ENCODE assay signal across 28 mouse cellular contexts in the genomic region with DNA sequence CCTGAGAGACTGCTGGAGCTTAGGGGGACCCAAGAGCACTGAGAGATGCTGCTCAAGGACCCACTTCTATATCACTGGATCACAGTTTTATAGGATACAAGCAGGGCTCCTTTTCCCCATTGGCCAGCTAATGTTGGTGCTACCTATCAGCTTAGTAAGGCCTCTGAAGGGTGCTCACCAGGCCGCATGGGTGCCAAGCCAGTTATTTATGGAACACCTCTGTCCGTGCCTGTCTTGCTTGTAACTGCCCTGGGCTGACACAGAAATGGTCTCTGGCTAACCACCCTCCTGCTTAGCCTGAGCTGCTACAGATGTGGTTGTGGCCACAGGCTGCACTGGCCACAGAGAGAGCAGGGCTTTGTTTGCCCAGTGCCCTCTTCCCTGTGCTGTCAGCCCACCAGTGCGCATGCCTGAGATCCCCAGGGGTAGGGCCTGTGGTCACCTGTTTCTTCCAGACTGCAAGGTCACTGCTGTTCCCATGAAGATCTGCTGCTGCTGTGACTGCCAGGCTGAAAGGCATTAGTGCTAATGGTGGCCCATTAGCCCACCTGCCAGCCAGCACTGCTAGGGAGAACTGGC. TPM values are rescaled to one million over a fixed set of nuclear protein-coding genes. Genes with fewer than 3 reads are reported as not detected.
DNase-seq lines count a peak whose midpoint lies in the region; ATAC-seq and TF ChIP-seq lines count a peak whose summit lies in the region.
"Had no signal": no experiment of that assay in that cellular context is flagged by ENCODE, and none has a peak within 500 bp of the region (broad histone marks: within the 10 kb centered on the region; RNA-seq: fewer than 3 reads in every experiment).

No protein-coding gene starts in this region.

- dilution Hi-C loops in CH12.LX (cut with MboI; ENCODE audit: extremely low pct_ligation_motif_present, extremely low pct_unique_long_range_greater_than_20kb, low sequenced_read_pairs), result no loop called here

- WGBS in hindbrain, embryonic 12.5 days, result 81% methylated on average over 3 of the region's 3 CpGs
- WGBS in hindbrain, embryonic 16.5 days, result 93% methylated on average over 3 of the region's 3 CpGs
- WGBS in lung, postnatal 0 days, result 82% methylated on average over 3 of the region's 3 CpGs

- H3K36me3 ChIP-seq in hindbrain, embryonic 12.5 days, result no peaks in the 10 kb centered on the region; the same call in 1 of the 2 replicates
- no peaks in the 10 kb centered on the region for H3K36me3 ChIP-seq in hindbrain, embryonic 16.5 days (ENCODE audit: control insufficient read depth, insufficient read depth, low read length)
- no peaks in the 10 kb centered on the region for H3K36me3 ChIP-seq in CH12.LX (replicated peaks in 1 of 2; ENCODE audit: control insufficient read depth in 1 of 2, insufficient read depth in 1 of 2, low read length in 1 of 2)
- no peaks in the 10 kb centered on the region for H3K36me3 ChIP-seq in lung, postnatal 0 days (ENCODE audit: insufficient read depth, low read length)
- H3K36me3 ChIP-seq: G1E; heart, embryonic 13.5 days; intestine, embryonic 15.5 days; limb, embryonic 13.5 days; lung, embryonic 15.5 days; stomach, embryonic 15.5 days had no signal

- intact Hi-C loops in heart, postnatal 36 days (cut with DNase I), result no loop called here

- H3K9ac ChIP-seq in hindbrain, embryonic 12.5 days, result 0 out of 2 replicates have a peak overlapping the region, but pooled peaks have one; percentile 2
- H3K9ac ChIP-seq in hindbrain, embryonic 16.5 days (ENCODE audit: low read depth, low read length), result no peak overlapping the region
- no peak overlapping the region for H3K9ac ChIP-seq in CH12.LX (ENCODE audit: insufficient read depth, low read depth)
- H3K9ac ChIP-seq in lung, postnatal 0 days (replicated peaks; ENCODE audit: low read depth), result no peak overlapping the region
- H3K9ac ChIP-seq: forebrain, embryonic 12.5 days; heart, embryonic 13.5 days; intestine, embryonic 15.5 days; limb, embryonic 13.5 days; lung, embryonic 15.5 days; stomach, embryonic 15.5 days had no signal

- TF ChIP-seq CTCF in CH12.LX (conservative IDR thresholded peaks at IDR 0.05 in 1 of 2, IDR thresholded peaks at IDR 0.05 in 1 of 2; ENCODE audit: low read depth in 2 of 2, low read length in 2 of 2), result no peak
- TF ChIP-seq CTCF in lung, postnatal 0 days (IDR thresholded peaks at IDR 0.05), result no peak

- no peaks in the 10 kb centered on the region for H3K27me3 ChIP-seq in hindbrain, embryonic 12.5 days
- no peaks in the 10 kb centered on the region for H3K27me3 ChIP-seq in hindbrain, embryonic 16.5 days (replicated peaks; ENCODE audit: control insufficient read depth, insufficient read depth, low read length)
- peaks cover 96% of the 10 kb centered on the region for H3K27me3 ChIP-seq in CH12.LX (replicated peaks)
- no peaks in the 10 kb centered on the region for H3K27me3 ChIP-seq in lung, postnatal 0 days (replicated peaks; ENCODE audit: insufficient read depth, low read length)
- H3K27me3 ChIP-seq: heart, embryonic 13.5 days; intestine, embryonic 15.5 days; lung, embryonic 15.5 days; stomach, embryonic 15.5 days had no signal

- H3K79me2 ChIP-seq in CH12.LX (replicated peaks; ENCODE audit: control insufficient read depth, extremely low read depth, insufficient read depth, poor library complexity, severe bottlenecking), result no peaks in the 10 kb centered on the region

- peaks cover 25% of the 10 kb centered on the region for H3K4me1 ChIP-seq in hindbrain, embryonic 12.5 days
- H3K4me1 ChIP-seq in hindbrain, embryonic 16.5 days (ENCODE audit: control insufficient read depth, insufficient read depth, low read depth, low read length), result peaks cover 15% of the 10 kb centered on the region
- H3K4me1 ChIP-seq in CH12.LX (ENCODE audit: control insufficient read depth in 1 of 2, insufficient read depth in 2 of 2), result no peaks in the 10 kb centered on the region
- H3K4me1 ChIP-seq in lung, postnatal 0 days (ENCODE audit: insufficient read depth, low read depth, low read length), result no peaks in the 10 kb centered on the region
- H3K4me1 ChIP-seq: intestine, embryonic 15.5 days; lung, embryonic 15.5 days; stomach, embryonic 15.5 days had no signal

- TF ChIP-seq POLR2A in CH12.LX (IDR thresholded peaks at IDR 0.05; ENCODE audit: low read depth, low read length), result no peak

- no peak for ATAC-seq in hindbrain, embryonic 12.5 days (ENCODE audit: low FRiP score)
- no peak for ATAC-seq in hindbrain, embryonic 16.5 days
- no peak for ATAC-seq in lung, postnatal 0 days
- ATAC-seq: intestine, embryonic 15.5 days had no signal

- no peaks in the 10 kb centered on the region for H3K9me3 ChIP-seq in hindbrain, embryonic 12.5 days (replicated peaks)
- no peaks in the 10 kb centered on the region for H3K9me3 ChIP-seq in hindbrain, embryonic 16.5 days (ENCODE audit: control insufficient read depth, low read length)
- no peaks in the 10 kb centered on the region for H3K9me3 ChIP-seq in CH12.LX (replicated peaks; ENCODE audit: low read length)
- no peaks in the 10 kb centered on the region for H3K9me3 ChIP-seq in lung, postnatal 0 days (ENCODE audit: low read length)
- H3K9me3 ChIP-seq: forebrain, embryonic 12.5 days; G1E; heart, embryonic 13.5 days; intestine, embryonic 15.5 days; limb, embryonic 13.5 days; lung, embryonic 15.5 days; stomach, embryonic 15.5 days had no signal

- no peak for TF ChIP-seq RAD21 in CH12.LX (IDR thresholded peaks at IDR 0.05; ENCODE audit: low read depth, low read length)

- in situ Hi-C loops in CH12.LX (cut with MboI; ENCODE audit: low pct_ligation_motif_present, low pct_unique_long_range_greater_than_20kb, low sequenced_read_pairs), result no loop called here

- H3K4me3 ChIP-seq in hindbrain, embryonic 12.5 days, result no peak overlapping the region
- H3K4me3 ChIP-seq in hindbrain, embryonic 16.5 days (ENCODE audit: low read length), result no peak overlapping the region
- no peak overlapping the region for H3K4me3 ChIP-seq in CH12.LX (replicated peaks in 1 of 3; ENCODE audit: low read depth in 2 of 3, low read length in 2 of 3, poor library complexity in 1 of 3)
- no peak overlapping the region for H3K4me3 ChIP-seq in lung, postnatal 0 days (ENCODE audit: low read depth, low read length)
- H3K4me3 ChIP-seq: erythroblast, embryonic 14.5 days; forebrain, embryonic 12.5 days; heart, embryonic 13.5 days; intestine, embryonic 15.5 days; limb, embryonic 13.5 days; lung, embryonic 15.5 days; stomach, embryonic 15.5 days had no signal

- no peak for TF ChIP-seq EP300 in CH12.LX (IDR thresholded peaks at IDR 0.05; ENCODE audit: low read length)
- TF ChIP-seq EP300 in lung, postnatal 0 days (IDR thresholded peaks at IDR 0.05), result no peak

- DNase-seq in heart, adult 18-20 months, result peak; percentile 17 to 33
- no peak for DNase-seq in heart, postnatal 36 days
- DNase-seq in 416B (ENCODE audit: low read depth) (peak; percentile 21), CH12.LX (ENCODE audit: extremely low read depth) (no peak)
- no peak for DNase-seq in lung, postnatal 0 days (ENCODE audit: low spot score)
- DNase-seq in right cerebral cortex, postnatal 10 days (ENCODE audit: low spot score in 2 of 2), result no peak
- DNase-seq: adrenal gland, adult 8-10 months; cerebellum, adult 2 months; cerebellum, postnatal 14 days; kidney, adult 2 months; kidney, postnatal 36 days; lung, postnatal 36 days; thymus, postnatal 14 days had no signal

- H3K4me2 ChIP-seq in hindbrain, embryonic 12.5 days (replicated peaks), result no peak overlapping the region
- H3K4me2 ChIP-seq in hindbrain, embryonic 16.5 days (ENCODE audit: low read length), result no peak overlapping the region
- no peak overlapping the region for H3K4me2 ChIP-seq in CH12.LX (ENCODE audit: insufficient read depth, low read depth, poor library complexity, severe bottlenecking)
- no peak overlapping the region for H3K4me2 ChIP-seq in lung, postnatal 0 days (replicated peaks; ENCODE audit: low read depth, low read length)
- H3K4me2 ChIP-seq: forebrain, embryonic 12.5 days; heart, embryonic 13.5 days; intestine, embryonic 15.5 days; limb, embryonic 13.5 days; liver, embryonic 11.5 days; lung, embryonic 15.5 days; midbrain, embryonic 11.5 days; stomach, embryonic 15.5 days had no signal

- H3K27ac ChIP-seq in hindbrain, embryonic 12.5 days, result peak overlapping the region; percentile 46; the same call in 1 of the 2 replicates
- H3K27ac ChIP-seq in hindbrain, embryonic 16.5 days (ENCODE audit: low read depth, low read length), result no peak overlapping the region
- no peak overlapping the region for H3K27ac ChIP-seq in CH12.LX (ENCODE audit: insufficient read depth, low read depth)
- H3K27ac ChIP-seq in lung, postnatal 0 days (ENCODE audit: low read length), result no peak overlapping the region
- H3K27ac ChIP-seq: forebrain, embryonic 12.5 days; heart, embryonic 13.5 days; intestine, embryonic 15.5 days; limb, embryonic 13.5 days; lung, embryonic 15.5 days; stomach, embryonic 15.5 days had no signal

RNA-seq across cellular contexts. Expression of a gene that starts 32.9 kb away (rescaled TPM):
- 10 to 100 TPM; 22.2 to 22.3 TPM for total RNA-seq in heart, adult 18-20 months (2021)
- total RNA-seq in heart, postnatal 36 days (2021), result 10 to 100 TPM; 22.7 to 26.8 TPM
- 48.1 and 50.4 TPM in 2 replicates for polyA plus RNA-seq in hindbrain, embryonic 12.5 days (2016; fragmentation: Nextera tagmentation; extraction: Ambion mirVana)
- 45.7 and 46.0 TPM in 2 replicates for polyA plus RNA-seq in hindbrain, embryonic 16.5 days (2015; fragmentation: Nextera tagmentation; extraction: Ambion mirVana)
- total RNA-seq in CH12.LX (2012; rRNA removed), result 17.9 TPM in 2 replicates
- 10.0 and 13.0 TPM in 2 replicates for total RNA-seq in CH12.LX (2014; rRNA removed)
- polyA plus RNA-seq in CH12.LX (2012; ENCODE audit: insufficient read length, low read depth), result 11.3 and 12.6 TPM in 2 replicates
- polyA plus RNA-seq in lung, postnatal 0 days (2015; fragmentation: Nextera tagmentation; extraction: Ambion mirVana), result 48.4 and 48.5 TPM in 2 replicates

RNA-seq across cellular contexts. Expression of a gene that starts 41.2 kb away (rescaled TPM):
- total RNA-seq in heart, adult 18-20 months (2021), result 1 to 10 TPM; 4.2 to 4.6 TPM
- 1 to 10 TPM; 4.7 to 5.3 TPM for total RNA-seq in heart, postnatal 36 days (2021)
- polyA plus RNA-seq in hindbrain, embryonic 12.5 days (2016; fragmentation: Nextera tagmentation; extraction: Ambion mirVana), result 21.9 and 22.6 TPM in 2 replicates
- 51.4 and 59.0 TPM in 2 replicates for polyA plus RNA-seq in hindbrain, embryonic 16.5 days (2015; fragmentation: Nextera tagmentation; extraction: Ambion mirVana)
- 37.8 and 45.9 TPM in 2 replicates for total RNA-seq in CH12.LX (2012; rRNA removed)
- total RNA-seq in CH12.LX (2014; rRNA removed), result 29.2 and 35.7 TPM in 2 replicates
- polyA plus RNA-seq in CH12.LX (2012; ENCODE audit: insufficient read length, low read depth), result 23.6 and 23.8 TPM in 2 replicates
- polyA plus RNA-seq in lung, postnatal 0 days (2015; fragmentation: Nextera tagmentation; extraction: Ambion mirVana), result 29.7 and 34.7 TPM in 2 replicates

RNA-seq across cellular contexts. Expression of a gene that starts 41.2 kb away (rescaled TPM):
- 10 to 100 TPM; 20.4 to 21.0 TPM for total RNA-seq in heart, adult 18-20 months (2021)
- 10 to 100 TPM; 17.5 to 18.5 TPM for total RNA-seq in heart, postnatal 36 days (2021)
- polyA plus RNA-seq in hindbrain, embryonic 12.5 days (2016; fragmentation: Nextera tagmentation; extraction: Ambion mirVana), result 47.5 and 50.5 TPM in 2 replicates
- 75.8 and 78.6 TPM in 2 replicates for polyA plus RNA-seq in hindbrain, embryonic 16.5 days (2015; fragmentation: Nextera tagmentation; extraction: Ambion mirVana)
- total RNA-seq in CH12.LX (2012; rRNA removed), result 28.0 and 31.4 TPM in 2 replicates
- 16.3 and 19.4 TPM in 2 replicates for total RNA-seq in CH12.LX (2014; rRNA removed)
- polyA plus RNA-seq in CH12.LX (2012; ENCODE audit: insufficient read length, low read depth), result 10.8 and 12.6 TPM in 2 replicates
- polyA plus RNA-seq in lung, postnatal 0 days (2015; fragmentation: Nextera tagmentation; extraction: Ambion mirVana), result 24.7 and 28.0 TPM in 2 replicates

RNA-seq across cellular contexts. Expression of a gene that starts 46.3 kb away (rescaled TPM):
- total RNA-seq in heart, adult 18-20 months (2021), result under 1 TPM in 1 of 2 experiments, not detected in 1; 0.62 TPM
- not detected for total RNA-seq in heart, postnatal 36 days (2021)
- 3.6 and 4.3 TPM in 2 replicates for polyA plus RNA-seq in hindbrain, embryonic 12.5 days (2016; fragmentation: Nextera tagmentation; extraction: Ambion mirVana)
- polyA plus RNA-seq in hindbrain, embryonic 16.5 days (2015; fragmentation: Nextera tagmentation; extraction: Ambion mirVana), result 3.3 and 4.4 TPM in 2 replicates
- total RNA-seq in CH12.LX (2012; rRNA removed), result 0.34 TPM in 1 of 2 replicates, not detected in the other
- not detected in 2 replicates for total RNA-seq in CH12.LX (2014; rRNA removed)
- 0.63 TPM in 1 of 2 replicates, not detected in the other for polyA plus RNA-seq in CH12.LX (2012; ENCODE audit: insufficient read length, low read depth)
- 9.1 and 10.7 TPM in 2 replicates for polyA plus RNA-seq in lung, postnatal 0 days (2015; fragmentation: Nextera tagmentation; extraction: Ambion mirVana)
- total RNA-seq: gastrocnemius, postnatal 4 days; hematopoietic stem cell, adult 5-6 weeks; megakaryocyte, adult 5-6 weeks had no signal
- polyA plus RNA-seq: erythroblast, embryonic 14.5 days; heart, embryonic 13.5 days had no signal

RNA-seq across cellular contexts. Expression of a gene that starts 50.6 kb away (rescaled TPM):
- 10 to 100 TPM; 15.1 TPM for total RNA-seq in heart, adult 18-20 months (2021)
- total RNA-seq in heart, postnatal 36 days (2021), result 10 to 100 TPM; 16.5 to 17.3 TPM
- polyA plus RNA-seq in hindbrain, embryonic 12.5 days (2016; fragmentation: Nextera tagmentation; extraction: Ambion mirVana), result 37.3 and 39.9 TPM in 2 replicates
- polyA plus RNA-seq in hindbrain, embryonic 16.5 days (2015; fragmentation: Nextera tagmentation; extraction: Ambion mirVana), result 45.8 and 46.6 TPM in 2 replicates
- total RNA-seq in CH12.LX (2012; rRNA removed) (17.7 and 18.5 TPM in 2 replicates), CH12.LX (2014; rRNA removed) (15.3 and 15.9 TPM in 2 replicates)
- polyA plus RNA-seq in CH12.LX (2012; ENCODE audit: insufficient read length, low read depth), result 11.6 and 12.2 TPM in 2 replicates
- polyA plus RNA-seq in lung, postnatal 0 days (2015; fragmentation: Nextera tagmentation; extraction: Ambion mirVana), result 86.1 and 97.7 TPM in 2 replicates

Comparison
In these comparisons a context has a peak if more than half of its experiments do, and no peak if none do; other contexts are left out.
1. DNase-seq: peak in heart, adult 18-20 months (2 of 2) and 416B (single experiment); none in heart, postnatal 36 days (0 of 2), CH12.LX (single experiment), lung, postnatal 0 days (single experiment) and right cerebral cortex, postnatal 10 days (0 of 2).